Mouse (Mus musculus) midbrain, embryonic 16.5 days (tissue): ENCODE measurements at regions not wholly inside any gene's neighbourhood (a gene's known extent, or its start where the extent isn't known, plus 50 kb on each side); places are given as distances from the start of the nearest gene placed in this dataset.
"Not testable (repeated sequence)": the region's sequence is repeated elsewhere in the genome, so short reads cannot be mapped to it uniquely, and the experiment has no call there.

ENCODE experiments used
- ATAC-seq: fragments of 200-750 bp; cut with Nextera tagmentation; 2 replicates; pipeline ENCODE4 v1.8.0; 2017; ENCODE audit warnings: moderate TSS enrichment
- H3K27ac ChIP-seq: fragments of 300-500 bp; sonication (generic); 2 replicates; pipeline ENCODE4 v1.5.1; 2014; ENCODE audit warnings: mild to moderate bottlenecking, low read length, mixed read lengths
- H3K27me3 ChIP-seq: fragments of 300-500 bp; sonication (generic); 2 replicates; pipeline ENCODE4 v1.6.1; 2014; ENCODE audit warnings: low read depth, low read length, mixed read lengths; ENCODE audit not compliant: control insufficient read depth, insufficient read depth
- H3K36me3 ChIP-seq: fragments of 300-500 bp; sonication (generic); 2 replicates; pipeline ENCODE4 v1.6.1; 2014; ENCODE audit warnings: mild to moderate bottlenecking, low read length, moderate library complexity, mixed read lengths; ENCODE audit not compliant: control insufficient read depth, insufficient read depth
- H3K4me1 ChIP-seq: fragments of 300-500 bp; sonication (generic); 2 replicates; pipeline ENCODE4 v1.6.1; 2014; ENCODE audit warnings: mild to moderate bottlenecking, low read length, mixed read lengths; ENCODE audit not compliant: control insufficient read depth, insufficient read depth
- H3K4me2 ChIP-seq: fragments of 300-500 bp; sonication (generic); 2 replicates; pipeline ENCODE4 v1.6.1; 2014; ENCODE audit warnings: mild to moderate bottlenecking, low read length, mixed read lengths
- H3K4me3 ChIP-seq: fragments of 300-500 bp; sonication (generic); 2 replicates; pipeline ENCODE4 v1.5.1; 2014; ENCODE audit warnings: low read depth, mild to moderate bottlenecking, low read length, moderate library complexity, mixed read lengths
- H3K9ac ChIP-seq: fragments of 300-500 bp; sonication (generic); 2 replicates; pipeline ENCODE4 v1.6.1; 2014; ENCODE audit warnings: low read depth, low read length, mixed read lengths
- H3K9me3 ChIP-seq: fragments of 300-500 bp; sonication (generic); replicated peaks from 2 replicates; pipeline ENCODE4 v1.6.1; 2014; ENCODE audit warnings: mild to moderate bottlenecking, low read length, mixed read lengths; ENCODE audit not compliant: control insufficient read depth, poor library complexity, severe bottlenecking
- WGBS: fragments of 180-500 bp; shearing (Covaris S2); extraction: QIAGEN DNeasy Blood & Tissue Kit; methylation state at CpG from one replicate; pipeline ENCODE4 v1.1.7; 2014; 5-methylcytosine and 5-hydroxymethylcytosine counted together

DNA sequence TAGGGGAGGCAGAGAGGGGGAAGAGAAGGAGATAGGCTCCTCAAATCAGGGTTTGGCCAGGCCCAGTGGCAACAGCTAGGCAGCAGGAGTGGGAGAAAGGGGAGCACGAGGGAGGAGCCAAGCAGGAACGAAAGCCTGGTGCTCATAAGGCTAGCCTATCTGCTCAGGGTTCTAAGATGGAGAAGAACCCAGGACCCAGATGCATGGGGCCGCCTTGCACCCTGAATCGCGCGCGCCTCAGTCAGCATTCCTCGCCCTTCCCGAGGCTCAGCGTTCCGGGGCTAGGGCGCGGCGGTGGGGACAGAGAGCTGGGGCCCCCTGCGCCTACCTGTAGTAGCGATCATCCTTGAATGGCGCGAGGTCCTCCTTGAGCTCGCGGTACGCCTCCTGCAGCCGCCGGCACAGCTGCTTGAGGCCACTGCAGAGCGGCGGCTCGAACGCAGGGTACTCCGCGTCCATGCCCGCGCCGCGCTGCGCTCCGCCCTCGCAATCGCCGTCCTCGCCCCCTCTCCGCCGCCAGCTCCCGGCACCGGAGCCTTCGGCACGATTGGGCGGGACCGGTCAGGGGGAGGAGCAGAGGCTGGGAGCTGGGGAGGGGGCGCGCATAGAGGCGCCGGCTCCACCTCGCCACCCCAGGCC, 60.1 kb downstream of the Dynlt1b start:
- peak; percentile 86 for ATAC-seq
- Histone ChIP-seq H3K9ac (peak overlapping the region; percentile 75), H3K4me3 (peak overlapping the region; percentile 53), H3K27ac (peak overlapping the region; percentile 80), H3K4me2 (peak overlapping the region; percentile 64)
- not testable (repeated sequence) for H3K27me3 ChIP-seq, H3K36me3 ChIP-seq, H3K9me3 ChIP-seq, H3K4me1 ChIP-seq
- 1% methylated on average over 21 of the region's 52 CpGs for WGBS

GRCm38 (mm10) chr17:6490565-6490935, 60.6 kb downstream of the Dynlt1b start:
- no CpG with 5 or more reads among the region's 15 CpGs for WGBS
- not testable (repeated sequence) for H3K9ac ChIP-seq, H3K4me2 ChIP-seq, H3K36me3 ChIP-seq, H3K27me3 ChIP-seq, ATAC-seq, H3K4me3 ChIP-seq, H3K9me3 ChIP-seq, H3K4me1 ChIP-seq, H3K27ac ChIP-seq

DNA sequence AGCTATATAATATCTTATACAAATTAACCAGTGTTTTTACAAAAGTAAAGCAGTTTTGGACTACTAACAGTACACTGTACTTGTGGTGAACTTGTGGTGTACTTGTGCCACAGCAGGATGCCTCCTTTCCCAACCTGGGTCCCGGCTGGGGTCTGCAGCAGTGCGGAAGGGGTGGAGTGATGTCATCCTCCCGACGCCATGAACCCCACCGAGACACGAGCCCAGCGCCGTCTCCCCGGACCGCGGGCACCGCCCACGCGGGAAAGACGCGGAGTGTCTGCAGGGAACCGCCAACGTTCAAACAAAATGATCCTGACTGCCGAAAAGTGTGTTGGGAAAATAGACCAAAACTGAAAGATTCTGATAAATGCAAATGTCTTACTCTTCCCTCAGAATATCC, 62.6 kb downstream of the Dynlt1b start:
- not testable (repeated sequence) for H3K36me3 ChIP-seq, H3K27me3 ChIP-seq, H3K4me1 ChIP-seq, H3K9me3 ChIP-seq, H3K27ac ChIP-seq
- peak overlapping the region; percentile 32 for H3K9ac ChIP-seq
- peak overlapping the region; percentile 56 for H3K4me2 ChIP-seq
- ATAC-seq: peak; percentile 58
- peak overlapping the region; percentile 39 for H3K4me3 ChIP-seq
- 23% methylated on average over 19 of the region's 19 CpGs for WGBS

DNA sequence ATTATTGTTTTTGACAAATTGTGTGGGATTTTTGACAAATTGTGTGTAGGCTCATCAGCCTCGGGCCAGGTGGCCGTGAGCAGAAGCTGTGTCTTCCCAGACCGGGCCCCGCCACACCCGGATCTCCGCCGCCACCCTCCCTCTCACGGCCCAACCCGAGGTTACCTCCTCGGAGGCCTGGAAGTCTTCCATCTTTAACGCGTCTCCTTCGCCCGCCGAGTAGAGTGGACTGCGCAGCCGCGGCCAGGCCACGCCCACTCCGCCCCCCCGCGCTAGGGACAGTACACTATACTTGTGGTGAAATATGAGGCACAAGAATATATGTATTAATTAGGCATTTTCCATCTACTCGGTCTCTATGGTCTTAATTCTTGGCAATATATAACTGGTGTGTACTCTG, 63.0 kb downstream of the Dynlt1b start:
- WGBS: 32% methylated on average over 21 of the region's 23 CpGs
- not testable (repeated sequence) for H3K27me3 ChIP-seq, H3K9ac ChIP-seq, H3K4me1 ChIP-seq, H3K9me3 ChIP-seq, H3K36me3 ChIP-seq, H3K27ac ChIP-seq
- peak overlapping the region; percentile 56 for H3K4me2 ChIP-seq
- peak; percentile 46; the same call in 1 of the 2 replicates for ATAC-seq
- peak overlapping the region; percentile 39 for H3K4me3 ChIP-seq

- not testable (repeated sequence) for H3K4me1 ChIP-seq, H3K27me3 ChIP-seq, H3K4me3 ChIP-seq, H3K27ac ChIP-seq, ATAC-seq, H3K9me3 ChIP-seq, H3K9ac ChIP-seq, H3K36me3 ChIP-seq, H3K4me2 ChIP-seq
- 89% methylated on average over 9 of the region's 9 CpGs for WGBS
These were observed 66.6 kb downstream of the Dynlt1b start for GRCm38 (mm10) chr17:6496491-6496890.

- not testable (repeated sequence) for H3K4me3 ChIP-seq, H3K4me1 ChIP-seq, H3K9ac ChIP-seq, H3K27ac ChIP-seq, H3K36me3 ChIP-seq, H3K27me3 ChIP-seq, H3K9me3 ChIP-seq, H3K4me2 ChIP-seq, ATAC-seq
- WGBS: 89% methylated on average over 4 of the region's 6 CpGs
These were observed 72.8 kb downstream of the Dynlt1b start for GRCm38 (mm10) chr17:6502676-6503075.

GRCm38 (mm10) chr17:6505896-6506295, 76.0 kb downstream of the Dynlt1b start:
- H3K4me2 ChIP-seq, ATAC-seq, H3K27me3 ChIP-seq, H3K4me3 ChIP-seq, H3K9me3 ChIP-seq, H3K27ac ChIP-seq, H3K36me3 ChIP-seq, H3K4me1 ChIP-seq, H3K9ac ChIP-seq: not testable (repeated sequence)
- WGBS: 87% methylated on average over 6 of the region's 6 CpGs

DNA sequence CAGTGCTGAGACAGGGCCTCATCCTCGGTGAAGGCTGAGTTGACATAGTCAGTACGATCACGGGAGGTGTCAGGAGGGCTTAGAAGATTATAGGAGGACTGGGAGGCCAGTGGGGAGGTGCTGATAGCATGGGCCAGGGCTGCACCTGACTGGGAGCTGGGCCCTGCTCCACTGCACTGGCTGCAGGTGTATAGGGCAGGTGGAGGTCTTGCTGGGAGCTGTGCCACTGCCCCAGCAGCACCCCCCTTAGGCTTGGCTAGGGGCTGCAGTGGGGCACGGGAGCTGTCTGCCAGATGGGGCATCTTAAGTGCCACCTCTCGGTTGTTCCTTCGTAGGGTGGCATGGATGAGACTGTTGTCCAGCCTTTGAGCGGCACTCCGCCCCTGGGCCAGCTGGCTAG, 85.2 kb downstream of the Dynlt1b start:
- not testable (repeated sequence) for H3K4me1 ChIP-seq, H3K9ac ChIP-seq, H3K36me3 ChIP-seq, H3K27me3 ChIP-seq, H3K9me3 ChIP-seq, H3K4me3 ChIP-seq, H3K4me2 ChIP-seq, H3K27ac ChIP-seq, ATAC-seq
- 90% methylated on average over 5 of the region's 8 CpGs for WGBS

DNA sequence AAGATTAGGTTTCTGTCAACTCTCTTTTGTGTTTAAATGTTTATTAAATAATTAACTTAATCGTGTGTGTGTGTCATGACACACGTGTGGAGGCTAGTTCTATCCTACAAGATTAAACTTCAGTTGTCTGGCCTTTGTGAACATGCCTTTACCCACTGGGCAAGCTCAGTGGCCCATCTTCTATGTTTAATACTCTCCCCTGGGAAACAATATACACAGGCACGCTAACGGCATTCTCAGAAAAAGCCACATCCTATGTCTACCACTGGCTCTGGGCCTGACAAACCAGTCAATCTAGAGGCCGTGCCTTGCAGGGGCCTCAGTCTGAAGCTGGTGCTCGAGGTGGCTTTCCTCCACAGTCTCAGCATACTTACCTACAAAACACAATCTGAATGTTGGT, 82.4 kb upstream of the Dynlt1c start:
- not testable (repeated sequence) for ATAC-seq, H3K27me3 ChIP-seq, H3K36me3 ChIP-seq, H3K9me3 ChIP-seq, H3K27ac ChIP-seq, H3K4me3 ChIP-seq, H3K4me1 ChIP-seq, H3K4me2 ChIP-seq, H3K9ac ChIP-seq
- WGBS: 76% methylated on average over 5 of the region's 6 CpGs
